Mouse (Mus musculus) intestine, postnatal 0 days (tissue): ENCODE measurements around the gene Gnl1. TPM values are rescaled to one million over a fixed set of nuclear protein-coding genes. Genes with fewer than 3 reads are reported as not detected.
"Not testable (repeated sequence)": the region's sequence is repeated elsewhere in the genome, so short reads cannot be mapped to it uniquely, and the experiment has no call there.

ENCODE experiments used
- ATAC-seq: fragments of 200-750 bp; cut with Nextera tagmentation; 2 replicates; pipeline ENCODE4 v1.8.0; 2017; ENCODE audit warnings: mild to moderate bottlenecking, moderate TSS enrichment, moderate library complexity
- H3K27ac ChIP-seq: fragments of 300-500 bp; sonication (generic); 2 replicates; pipeline ENCODE4 v1.5.1; 2014; ENCODE audit warnings: mild to moderate bottlenecking, low read depth, low read length, moderate library complexity
- H3K27me3 ChIP-seq: fragments of 300-500 bp; sonication (generic); replicated peaks from 2 replicates; pipeline ENCODE4 v1.6.1; 2014; ENCODE audit warnings: low read length, mixed read lengths; ENCODE audit not compliant: control insufficient read depth, insufficient read depth
- H3K36me3 ChIP-seq: fragments of 300-500 bp; sonication (generic); 2 replicates; pipeline ENCODE4 v1.6.1; 2014; ENCODE audit warnings: mild to moderate bottlenecking, moderate library complexity; ENCODE audit not compliant: control insufficient read depth, insufficient read depth
- H3K4me1 ChIP-seq: fragments of 300-500 bp; sonication (generic); replicated peaks from 2 replicates; pipeline ENCODE4 v1.6.1; 2014; ENCODE audit warnings: antibody characterized with exemption, low read length, mixed read lengths; ENCODE audit not compliant: control insufficient read depth, insufficient read depth
- H3K4me2 ChIP-seq: fragments of 300-500 bp; sonication (generic); replicated peaks from 2 replicates; pipeline ENCODE4 v1.6.1; 2014; ENCODE audit warnings: low read depth, mild to moderate bottlenecking, moderate library complexity
- H3K4me3 ChIP-seq: fragments of 300-500 bp; sonication (generic); 2 replicates; pipeline ENCODE4 v1.5.1; 2014; ENCODE audit warnings: low read depth, low read length
- H3K9ac ChIP-seq: fragments of 300-500 bp; sonication (generic); 2 replicates; pipeline ENCODE4 v1.6.1; 2014; ENCODE audit warnings: mild to moderate bottlenecking, low read depth, low read length
- H3K9me3 ChIP-seq: fragments of 300-500 bp; sonication (generic); 2 replicates; pipeline ENCODE4 v1.6.1; 2016; ENCODE audit warnings: mixed run types; ENCODE audit not compliant: control insufficient read depth
- CTCF ChIP-seq: sonication (generic); IDR thresholded peaks from 2 replicates; pipeline ENCODE4 v1.5.1; 2016; ENCODE audit warnings: low read depth, mild to moderate bottlenecking, control low read depth, antibody characterized with exemption, moderate library complexity
- WGBS: fragments of 180-500 bp; shearing (Covaris S2); extraction: QIAGEN DNeasy Blood & Tissue Kit; methylation state at CpG from one replicate; pipeline ENCODE4 v1.1.7; 2014; 5-methylcytosine and 5-hydroxymethylcytosine counted together
- polyA plus RNA-seq: library from polyadenylated mRNA; unstranded; fragments of >200 nt; fragmentation: Nextera tagmentation; extraction: Ambion mirVana; gene quantifications from 2 replicates; pipeline ENCODE4 v1.2.1, GENCODE M21; 2015

Gene Gnl1
- polyA plus RNA-seq, 1 experiment from 2014 or later, result 29.4 TPM

DNA sequence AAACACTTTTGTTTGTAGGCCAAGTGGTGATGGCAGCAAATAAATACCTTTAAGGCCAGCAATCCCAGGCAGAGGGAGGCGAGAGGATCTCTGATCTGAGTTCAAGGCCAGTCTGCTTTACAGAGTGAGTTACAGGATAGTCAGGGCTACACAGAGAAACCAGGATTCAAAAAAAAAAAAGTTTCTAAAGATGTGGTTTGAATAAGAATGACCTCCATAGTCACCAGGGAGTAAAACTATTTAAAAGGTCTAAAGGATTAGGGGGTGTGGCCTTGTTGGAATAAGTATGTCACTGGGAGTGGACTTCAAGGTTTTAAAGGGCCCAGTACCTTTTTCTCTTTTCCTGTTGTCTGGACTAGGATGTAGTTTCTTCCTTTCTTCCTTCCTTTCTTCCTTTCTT lies 39.7 kb upstream of the Gnl1 start:
- no peaks in the 10 kb centered on the region for H3K9me3 ChIP-seq
- H3K27ac ChIP-seq, result no peak overlapping the region
- H3K36me3 ChIP-seq, result no peaks in the 10 kb centered on the region
- no peak overlapping the region for H3K4me3 ChIP-seq
- H3K9ac ChIP-seq, result no peak overlapping the region
- no peak overlapping the region for H3K4me2 ChIP-seq
- H3K27me3 ChIP-seq, result no peaks in the 10 kb centered on the region
- TF ChIP-seq CTCF, result no peak
- no peaks in the 10 kb centered on the region for H3K4me1 ChIP-seq
- 46% methylated on average over 1 of the region's 1 CpGs for WGBS
- no peak for ATAC-seq

DNA sequence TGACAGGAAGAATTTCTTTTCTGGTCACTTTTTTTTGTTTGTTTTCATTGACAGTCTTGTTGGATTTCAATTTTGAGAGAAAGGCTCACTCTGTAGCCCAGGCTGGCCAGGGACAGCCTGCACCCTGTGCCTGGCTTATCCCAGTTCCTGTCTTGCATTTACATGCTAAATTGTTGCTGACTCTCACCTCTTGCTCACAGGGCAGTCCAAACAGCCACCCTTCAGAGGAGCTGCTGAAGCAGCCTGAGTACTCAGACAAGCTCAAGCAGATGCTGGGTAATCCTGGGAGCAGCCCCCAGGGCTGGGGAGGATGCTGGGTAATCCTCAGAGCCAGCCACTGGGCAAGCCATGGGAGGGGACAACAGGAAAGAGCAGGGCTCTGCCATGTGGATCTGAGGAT lies 28.7 kb upstream of the Gnl1 start:
- H3K27ac ChIP-seq, H3K9me3 ChIP-seq, H3K9ac ChIP-seq, H3K4me1 ChIP-seq, H3K4me2 ChIP-seq, ATAC-seq, H3K4me3 ChIP-seq, H3K27me3 ChIP-seq, H3K36me3 ChIP-seq: not testable (repeated sequence)

DNA sequence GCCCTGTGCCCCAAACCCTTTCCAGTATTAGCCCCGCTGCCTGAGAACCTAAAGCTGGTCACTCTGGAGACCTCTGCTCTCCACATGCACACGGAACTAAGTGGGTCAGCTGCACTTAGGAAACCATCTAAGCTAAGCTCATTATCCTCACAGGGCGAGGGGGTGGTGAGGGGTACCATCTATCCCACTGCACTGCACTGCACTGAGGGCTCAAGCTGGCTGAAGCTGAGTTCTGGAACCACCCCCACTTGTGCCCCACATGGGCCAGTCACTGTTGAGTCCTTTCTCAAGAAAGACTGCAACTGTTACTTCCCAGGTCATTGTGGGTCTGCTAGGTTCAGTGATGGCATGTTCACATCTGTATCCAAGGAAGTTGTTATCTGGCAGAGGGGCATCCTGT lies 27.1 kb upstream of the Gnl1 start:
- H3K4me3 ChIP-seq, H3K9ac ChIP-seq, H3K27me3 ChIP-seq, H3K27ac ChIP-seq, H3K4me1 ChIP-seq, H3K9me3 ChIP-seq, H3K4me2 ChIP-seq, ATAC-seq: not testable (repeated sequence)
- H3K36me3 ChIP-seq, result peaks cover 23% of the 10 kb centered on the region
- WGBS, result 68% methylated on average over 2 of the region's 3 CpGs

DNA sequence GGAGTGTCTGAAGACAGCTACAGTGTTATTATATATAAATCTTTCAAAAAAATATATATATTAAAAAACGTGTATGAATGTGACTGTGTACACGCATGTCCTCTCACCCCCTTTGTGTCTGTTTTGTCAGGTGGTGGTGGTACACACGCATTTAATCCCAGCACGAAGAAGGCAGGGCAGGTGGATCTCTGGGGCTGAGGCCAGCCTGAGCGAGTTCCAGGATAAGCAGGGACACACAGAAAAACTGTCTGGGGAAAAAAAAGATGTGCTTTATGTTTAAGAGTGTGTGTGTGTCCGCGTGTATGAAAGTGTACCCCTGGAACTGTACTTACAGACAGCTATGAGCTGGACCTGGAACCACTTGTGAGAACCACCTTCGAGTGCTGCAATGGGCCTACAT lies 25.0 kb upstream of the Gnl1 start:
- Histone ChIP-seq H3K4me3 (no peak overlapping the region), H3K9ac (no peak overlapping the region), H3K4me1 (no peaks in the 10 kb centered on the region), H3K36me3 (peaks cover 44% of the 10 kb centered on the region), H3K27ac (no peak overlapping the region), H3K9me3 (no peaks in the 10 kb centered on the region), H3K4me2 (no peak overlapping the region), H3K27me3 (no peaks in the 10 kb centered on the region)
- TF ChIP-seq CTCF, result no peak
- no peak for ATAC-seq
- 76% methylated on average over 8 of the region's 8 CpGs for WGBS

DNA sequence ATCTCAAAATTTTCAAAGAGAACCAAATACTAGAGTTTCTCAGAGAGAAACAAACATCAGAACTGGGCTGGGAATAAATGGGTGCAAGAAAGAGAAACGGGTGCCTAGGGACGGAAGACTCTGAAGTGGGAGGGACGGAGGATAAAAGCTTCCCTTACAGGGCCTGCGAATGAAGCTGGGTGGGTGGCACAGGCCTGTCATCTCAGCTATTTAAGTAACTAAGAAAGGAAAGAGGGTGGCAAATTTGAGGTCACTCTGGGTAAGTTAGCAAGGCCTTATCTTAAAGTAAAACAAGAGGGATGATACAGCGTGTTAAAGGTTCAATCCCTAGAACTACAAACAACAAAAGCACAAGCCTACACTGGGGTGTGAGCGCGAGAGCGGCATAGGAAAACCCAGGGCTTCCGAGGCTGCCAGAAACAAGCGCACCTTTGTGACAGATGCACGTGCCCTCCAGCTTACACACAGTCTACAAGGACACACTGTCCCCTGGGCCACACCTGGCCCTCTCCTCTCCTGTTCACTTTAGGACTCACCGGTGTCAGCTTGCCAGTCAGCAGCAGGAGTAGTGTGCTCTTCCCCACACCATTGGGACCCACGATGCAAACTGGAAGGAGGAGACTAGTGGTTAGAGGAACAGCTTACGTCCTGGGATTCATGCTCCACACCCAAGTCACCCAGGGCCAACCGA lies 21.0 kb upstream of the Gnl1 start:
- no peaks in the 10 kb centered on the region for H3K4me1 ChIP-seq
- H3K9me3 ChIP-seq, result no peaks in the 10 kb centered on the region
- H3K36me3 ChIP-seq, result peaks cover 84% of the 10 kb centered on the region
- WGBS, result 95% methylated on average over 15 of the region's 15 CpGs
- H3K27ac ChIP-seq, result no peak overlapping the region
- no peak overlapping the region for H3K9ac ChIP-seq
- no peak overlapping the region for H3K4me3 ChIP-seq
- no peaks in the 10 kb centered on the region for H3K27me3 ChIP-seq
- H3K4me2 ChIP-seq, result no peak overlapping the region
- no peak for TF ChIP-seq CTCF
- ATAC-seq, result no peak

DNA sequence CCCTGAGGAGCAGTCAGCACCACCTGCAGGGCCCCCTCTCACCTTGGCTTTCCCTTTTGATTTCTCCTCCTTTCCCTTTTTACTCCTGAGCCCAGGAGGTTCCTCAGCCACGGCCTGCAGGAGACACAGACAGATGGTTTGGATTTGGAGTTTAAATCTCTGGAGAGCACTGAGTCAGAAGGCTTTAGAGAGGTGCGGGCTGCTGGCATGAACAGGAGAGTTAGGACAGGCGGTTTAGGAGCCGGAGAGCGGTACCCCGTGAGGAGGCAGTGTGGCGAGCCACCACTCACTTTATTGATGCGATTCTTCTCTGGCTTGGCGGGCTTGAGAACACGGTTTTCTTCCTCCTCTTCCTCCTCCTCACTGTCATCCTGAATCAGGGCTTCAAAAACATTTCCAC lies 16.4 kb upstream of the Gnl1 start:
- Histone ChIP-seq H3K9me3 (no peaks in the 10 kb centered on the region), H3K9ac (no peak overlapping the region), H3K27me3 (no peaks in the 10 kb centered on the region), H3K36me3 (peaks cover 74% of the 10 kb centered on the region), H3K4me1 (no peaks in the 10 kb centered on the region), H3K27ac (no peak overlapping the region), H3K4me3 (no peak overlapping the region), H3K4me2 (no peak overlapping the region)
- WGBS, result 91% methylated on average over 10 of the region's 10 CpGs
- TF ChIP-seq CTCF, result no peak
- ATAC-seq, result no peak

DNA sequence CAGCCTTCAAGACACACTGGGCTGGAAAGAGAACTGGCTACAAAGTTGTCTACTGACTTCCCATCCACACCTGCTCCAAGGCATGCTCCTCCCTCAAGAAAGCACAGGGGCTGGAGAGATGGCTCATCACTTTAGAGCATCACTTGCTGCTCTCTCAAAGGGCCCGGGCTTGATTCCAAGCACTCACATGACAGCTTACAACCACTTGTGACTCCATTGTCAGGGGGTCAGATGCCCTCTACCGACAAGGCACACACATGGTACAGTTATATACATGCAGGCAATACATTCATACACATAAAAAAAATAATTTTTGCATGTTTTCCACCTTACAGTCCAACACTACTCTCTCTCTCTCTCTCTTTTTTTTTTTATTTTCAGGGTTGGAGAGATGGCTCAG lies 12.0 kb upstream of the Gnl1 start:
- H3K4me1 ChIP-seq, result 0 out of 2 replicates have a peak, but pooled peaks cover 5% of the 10 kb centered on the region
- H3K27me3 ChIP-seq, result no peaks in the 10 kb centered on the region
- H3K9me3 ChIP-seq, result no peaks in the 10 kb centered on the region
- peaks cover 31% of the 10 kb centered on the region for H3K36me3 ChIP-seq
- no peak overlapping the region for H3K4me3 ChIP-seq
- WGBS, result 78% methylated on average over 2 of the region's 2 CpGs
- no peak overlapping the region for H3K4me2 ChIP-seq
- no peak overlapping the region for H3K27ac ChIP-seq
- ATAC-seq, result no peak
- no peak for TF ChIP-seq CTCF
- H3K9ac ChIP-seq, result no peak overlapping the region
